Mouse (Mus musculus) ES-E14 (cell line): ENCODE data around the gene Hspa1l. TPM values are rescaled to one million over a fixed set of nuclear protein-coding genes. Genes with fewer than 3 reads are reported as not detected.

Experiments
- DNase-seq: peaks from one replicate; pipeline ENCODE4 v3.0.0-alpha.2; 2013; ENCODE audit warnings: low read depth, low spot score
- H3K27ac ChIP-seq: 2 replicates; pipeline ENCODE4 v1.5.1; 2012; ENCODE audit warnings: low read depth, mild to moderate bottlenecking, low read length, moderate library complexity, mixed read lengths; ENCODE audit not compliant: poor library complexity, insufficient read depth, severe bottlenecking
- H3K36me3 ChIP-seq: 2 replicates; pipeline ENCODE4 v1.6.1; 2012; ENCODE audit warnings: mild to moderate bottlenecking, low read length, moderate library complexity, mixed read lengths; ENCODE audit not compliant: control insufficient read depth, poor library complexity, insufficient read depth, severe bottlenecking
- H3K4me1 ChIP-seq, 2 experiments: fragments of 150-350 bp in 1 of 2; sonication (generic) in 1 of 2; 2 replicates each; pipeline ENCODE4 v1.6.1; 2012; ENCODE audit warnings: low read length in 2 of 2, mild to moderate bottlenecking in 1 of 2, mixed read lengths in 1 of 2; ENCODE audit not compliant: control insufficient read depth in 2 of 2, insufficient read depth in 2 of 2, poor library complexity in 1 of 2
- H3K4me3 ChIP-seq, 2 experiments: fragments of 150-350 bp in 1 of 2; sonication (generic) in 1 of 2; 2 replicates each; pipeline ENCODE4 v1.5.1; 2012; ENCODE audit warnings: low read length in 2 of 2, low read depth in 1 of 2, mild to moderate bottlenecking in 1 of 2, mixed read lengths in 1 of 2; ENCODE audit not compliant: insufficient read depth in 1 of 2, poor library complexity in 1 of 2, severe bottlenecking in 1 of 2
- H3K9ac ChIP-seq: 2 replicates; pipeline ENCODE4 v1.6.1; 2012; ENCODE audit warnings: low read depth, mild to moderate bottlenecking, low read length, mixed read lengths; ENCODE audit not compliant: poor library complexity, insufficient read depth, severe bottlenecking
- H3K9me3 ChIP-seq: fragments of 150-350 bp; sonication (generic); 2 replicates; pipeline ENCODE4 v1.6.1; 2012; ENCODE audit warnings: low read depth, mild to moderate bottlenecking, low read length; ENCODE audit not compliant: control insufficient read depth, insufficient read depth
- CHD2 ChIP-seq: IDR thresholded peaks from 2 replicates; pipeline ENCODE4 v1.6.1; 2014; ENCODE audit warnings: mild to moderate bottlenecking, low read depth, low read length, inconsistent platforms
- HCFC1 ChIP-seq: IDR thresholded peaks from 2 replicates; pipeline ENCODE4 v1.6.1; 2012; ENCODE audit warnings: low read length, inconsistent platforms, borderline replicate concordance; ENCODE audit not compliant: insufficient read depth
- MAFK ChIP-seq: IDR thresholded peaks from 2 replicates; pipeline ENCODE4 v1.6.1; 2014; ENCODE audit warnings: mild to moderate bottlenecking, low read depth, low read length, inconsistent platforms; ENCODE audit not compliant: insufficient read depth
- ZC3H11A ChIP-seq: IDR thresholded peaks from 2 replicates; pipeline ENCODE4 v1.6.1; 2012; ENCODE audit warnings: low read depth, mild to moderate bottlenecking, inconsistent platforms, low read length, borderline replicate concordance
- ZNF384 ChIP-seq: IDR thresholded peaks from 2 replicates; pipeline ENCODE4 v1.6.1; 2012; ENCODE audit warnings: low read depth, low read length, inconsistent platforms
- in situ Hi-C, 2 experiments: fragments of 600-800 bp; cut with MboI; formaldehyde crosslinking; loops; one replicate each; pipeline ENCODE4 v1.15.1; 2025; ENCODE audit warnings: low sequenced_read_pairs in 2 of 2, inconsistent platforms in 1 of 2; ENCODE audit not compliant: unreplicated experiment in 2 of 2
- total RNA-seq: library from RNA; depleted of rRNA; stranded (reverse); fragments of 300-350 nt; gene quantifications from 2 replicates; pipeline ENCODE4 v1.2.3, GENCODE M21; 2012

The Hspa1l gene
- total RNA-seq, 1 experiment = 0.45 TPM

DNA sequence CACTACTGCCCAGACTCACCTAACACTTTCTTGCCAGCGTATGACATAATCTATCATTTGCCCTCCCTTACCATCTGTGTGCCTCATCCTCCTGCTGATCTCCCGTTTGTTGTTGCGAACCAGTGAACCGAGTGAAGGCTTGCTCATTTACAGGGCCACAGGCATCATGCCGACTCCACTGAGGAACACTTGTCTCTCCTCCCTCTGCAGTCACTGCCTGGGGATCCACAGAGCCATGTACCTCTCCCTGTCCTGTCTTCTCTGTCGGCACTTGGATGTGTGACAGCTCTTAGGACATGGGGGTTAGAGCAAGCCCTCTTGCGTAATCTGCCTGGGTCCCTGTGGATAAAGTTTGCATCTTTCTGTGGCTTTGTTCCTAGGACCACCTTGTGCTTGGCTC lies 37.1 kb downstream of the Hspa1l start:
- peaks cover 0 to 4% of the 10 kb centered on the region in 2 experiments; a peak in 1 of 4 replicates for H3K4me1 ChIP-seq
- in situ Hi-C loops = loop anchor here in 1 of 2 experiments (25.0 kb wide), 1 partner anchor 103 kb away; the partner anchor contains the start of genes Csnk2b, Gpank1, Ly6g5b and Ly6g5c
- no peaks in the 10 kb centered on the region for H3K9me3 ChIP-seq
- no peak for DNase-seq
- peaks cover 78% of the 10 kb centered on the region for H3K36me3 ChIP-seq
- no peak overlapping the region for H3K27ac ChIP-seq
- no peak overlapping the region for H3K4me3 ChIP-seq
- TF ChIP-seq ZNF384 = no peak
- no peak for TF ChIP-seq HCFC1
- TF ChIP-seq CHD2 = no peak
- no peak for TF ChIP-seq MAFK
- no peak for TF ChIP-seq ZC3H11A
- H3K9ac ChIP-seq = no peak overlapping the region

DNA sequence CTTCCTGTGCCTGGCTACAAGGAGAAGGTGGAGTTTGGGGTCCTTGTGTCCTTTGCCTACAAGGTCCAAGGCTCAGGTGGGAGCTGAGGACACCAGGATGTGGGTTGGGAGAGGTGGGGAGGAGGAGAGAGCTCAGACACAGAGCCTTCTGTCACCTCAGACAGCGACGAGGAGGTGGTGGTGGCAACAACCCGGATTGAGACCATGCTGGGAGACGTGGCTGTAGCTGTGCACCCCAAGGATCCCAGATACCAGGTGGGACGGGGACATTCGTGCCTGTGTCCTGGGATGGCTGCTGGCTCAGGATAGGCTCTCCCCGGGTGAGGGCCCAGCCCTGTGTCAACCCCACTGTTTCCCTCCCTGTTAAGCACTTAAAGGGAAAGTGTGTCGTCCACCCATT lies 38.9 kb downstream of the Hspa1l start:
- DNase-seq = no peak
- no peak overlapping the region for H3K9ac ChIP-seq
- H3K27ac ChIP-seq = no peak overlapping the region
- H3K36me3 ChIP-seq = peaks cover 83% of the 10 kb centered on the region
- peaks cover 0 to 4% of the 10 kb centered on the region in 2 experiments; a peak in 1 of 4 replicates for H3K4me1 ChIP-seq
- H3K9me3 ChIP-seq = no peaks in the 10 kb centered on the region
- TF ChIP-seq ZC3H11A (no peak), CHD2 (no peak)
- in situ Hi-C loops = loop anchor here in 1 of 2 experiments (25.0 kb wide), 1 partner anchor 101 kb away; the partner anchor contains the start of genes Csnk2b, Gpank1, Ly6g5b and Ly6g5c
- H3K4me3 ChIP-seq = no peak overlapping the region

DNA sequence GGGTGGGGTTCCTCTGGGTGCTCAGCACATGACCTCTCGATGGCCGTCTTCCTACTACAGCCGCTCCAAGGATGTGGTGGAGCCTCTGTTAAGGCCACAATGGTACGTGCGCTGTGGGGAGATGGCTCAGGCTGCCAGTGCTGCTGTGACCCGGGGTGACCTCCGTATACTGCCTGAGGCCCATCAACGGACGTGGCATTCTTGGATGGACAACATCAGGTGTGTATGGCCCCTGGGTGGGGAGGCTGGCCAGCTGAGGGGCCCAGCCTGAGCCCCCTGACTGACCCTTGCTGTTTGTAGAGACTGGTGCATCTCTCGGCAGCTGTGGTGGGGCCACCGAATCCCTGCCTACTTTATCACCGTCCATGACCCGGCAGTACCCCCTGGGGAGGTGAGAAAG lies 39.9 kb downstream of the Hspa1l start:
- in situ Hi-C loops = loop anchor here in 1 of 2 experiments (25.0 kb wide), 1 partner anchor 100 kb away; the partner anchor contains the start of genes Csnk2b, Gpank1, Ly6g5b and Ly6g5c
- Histone ChIP-seq H3K27ac (no peak overlapping the region), H3K9ac (no peak overlapping the region), H3K9me3 (no peaks in the 10 kb centered on the region), H3K36me3 (peaks cover 84% of the 10 kb centered on the region), H3K4me3 (no peak overlapping the region), H3K4me1 (peaks cover 0 to 8% of the 10 kb centered on the region in 2 experiments; a peak in 1 of 4 replicates)
- TF ChIP-seq MAFK (no peak), CHD2 (no peak), HCFC1 (no peak), ZC3H11A (no peak), ZNF384 (no peak)
- no peak for DNase-seq

DNA sequence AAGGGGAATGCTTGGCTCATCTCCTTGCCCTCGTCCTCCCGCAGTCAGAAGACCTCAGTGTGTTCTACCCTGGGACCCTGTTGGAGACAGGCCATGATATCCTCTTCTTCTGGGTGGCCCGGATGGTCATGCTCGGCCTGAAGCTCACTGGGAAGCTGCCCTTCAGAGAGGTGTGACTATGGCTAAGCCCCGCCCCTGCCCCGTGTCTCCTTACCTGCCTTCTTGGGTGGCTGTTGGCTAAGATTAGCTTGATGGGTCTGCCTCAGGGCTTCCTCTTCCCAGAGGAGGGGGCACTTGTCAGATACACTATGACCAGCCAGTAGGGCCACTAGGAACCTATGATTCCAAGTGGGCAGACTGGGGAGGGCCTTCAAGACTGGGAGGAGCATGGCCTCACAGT lies 40.7 kb downstream of the Hspa1l start:
- DNase-seq = no peak
- no peaks in the 10 kb centered on the region for H3K9me3 ChIP-seq
- no peak overlapping the region for H3K9ac ChIP-seq
- no peak overlapping the region for H3K4me3 ChIP-seq
- no peak for TF ChIP-seq ZNF384
- TF ChIP-seq HCFC1 = no peak
- no peak for TF ChIP-seq ZC3H11A
- no peak for TF ChIP-seq CHD2
- TF ChIP-seq MAFK = no peak
- peaks cover 0 to 8% of the 10 kb centered on the region in 2 experiments; a peak in 1 of 4 replicates for H3K4me1 ChIP-seq
- in situ Hi-C loops = loop anchor here in 1 of 2 experiments (25.0 kb wide), 1 partner anchor 99 kb away; the partner anchor contains the start of genes Csnk2b, Gpank1, Ly6g5b and Ly6g5c
- H3K36me3 ChIP-seq = peaks cover 79% of the 10 kb centered on the region
- H3K27ac ChIP-seq = no peak overlapping the region
